Mouse (Mus musculus) heart, postnatal 0 days (tissue): ENCODE data around the gene Fbxl19.

Source experiments
- CTCF ChIP-seq: IDR thresholded peaks from 2 replicates; pipeline ENCODE4 v1.5.1; 2016; ENCODE audit warnings: antibody characterized with exemption, control low read depth, low read depth
- EP300 ChIP-seq: IDR thresholded peaks from 2 replicates; pipeline ENCODE4 v1.6.1; 2016; ENCODE audit warnings: antibody characterized with exemption, low read depth

- TF ChIP-seq CTCF (no peak), EP300 (no peak)
Observed at GRCm38 (mm10) chr7:127711031-127711430, 33.3 kb upstream of the Fbxl19 start.
